Mouse (Mus musculus) stomach, postnatal 0 days (tissue): ENCODE results near the gene Enpp6. TPM values are rescaled to one million over a fixed set of nuclear protein-coding genes. Genes with fewer than 3 reads are reported as not detected.

Experiments
- ATAC-seq: fragments of 200-750 bp; cut with Nextera tagmentation; 2 replicates; pipeline ENCODE4 v1.8.0; 2017; ENCODE audit not compliant: low FRiP score, low TSS enrichment
- DNase-seq: peaks from one replicate; pipeline ENCODE4 v3.0.0-alpha.2; 2016; ENCODE audit warnings: low spot score
- H3K27ac ChIP-seq: fragments of 300-500 bp; sonication (generic); replicated peaks from 2 replicates; pipeline ENCODE4 v1.5.1; 2014; ENCODE audit warnings: mild to moderate bottlenecking, control low read depth
- H3K27me3 ChIP-seq: fragments of 300-500 bp; sonication (generic); 2 replicates; pipeline ENCODE4 v1.6.1; 2014; ENCODE audit warnings: low read length; ENCODE audit not compliant: control insufficient read depth, insufficient read depth
- H3K36me3 ChIP-seq: fragments of 300-500 bp; sonication (generic); 2 replicates; pipeline ENCODE4 v1.6.1; 2014; ENCODE audit warnings: low read length, mixed read lengths; ENCODE audit not compliant: control insufficient read depth, insufficient read depth
- H3K4me1 ChIP-seq: fragments of 300-500 bp; sonication (generic); replicated peaks from 2 replicates; pipeline ENCODE4 v1.6.1; 2014; ENCODE audit warnings: antibody characterized with exemption; ENCODE audit not compliant: control insufficient read depth, insufficient read depth
- H3K4me2 ChIP-seq: fragments of 300-500 bp; sonication (generic); replicated peaks from 2 replicates; pipeline ENCODE4 v1.6.1; 2014; ENCODE audit warnings: low read depth, mild to moderate bottlenecking, control low read depth, moderate library complexity
- H3K4me3 ChIP-seq: fragments of 300-500 bp; sonication (generic); 2 replicates; pipeline ENCODE4 v1.5.1; 2014; ENCODE audit warnings: low read depth, low read length, control low read depth
- H3K9ac ChIP-seq: fragments of 300-500 bp; sonication (generic); 2 replicates; pipeline ENCODE4 v1.6.1; 2014; ENCODE audit warnings: mild to moderate bottlenecking, low read length, control low read depth, mixed read lengths
- H3K9me3 ChIP-seq: fragments of 300-500 bp; sonication (generic); 2 replicates; pipeline ENCODE4 v1.6.1; 2016; ENCODE audit warnings: low read length; ENCODE audit not compliant: control insufficient read depth
- CTCF ChIP-seq: IDR thresholded peaks from 2 replicates; pipeline ENCODE4 v1.5.1; 2016; ENCODE audit warnings: antibody characterized with exemption, low read depth, mild to moderate bottlenecking, moderate library complexity
- EP300 ChIP-seq: optimal IDR thresholded peaks from 2 replicates; pipeline ENCODE3; 2016; ENCODE audit warnings: antibody characterized with exemption
- WGBS: fragments of 180-500 bp; shearing (Covaris S2); extraction: QIAGEN DNeasy Blood & Tissue Kit; methylation state at CpG from one replicate; pipeline ENCODE4 v1.1.7; 2014; 5-methylcytosine and 5-hydroxymethylcytosine counted together
- polyA plus RNA-seq: library from polyadenylated mRNA; unstranded; fragments of >200 nt; fragmentation: Nextera tagmentation; extraction: Ambion mirVana; gene quantifications from 2 replicates; pipeline ENCODE4 v1.2.1, GENCODE M21; 2015

Gene Enpp6
- polyA plus RNA-seq, 1 experiment from 2014 or later = 0.16 TPM

GRCm38 (mm10) chr8:47056086-47056485 lies 69.4 kb downstream of the Enpp6 start:
- 82% methylated on average over 1 of the region's 1 CpGs for WGBS
- no peak for TF ChIP-seq EP300
- no peak for TF ChIP-seq CTCF
- Histone ChIP-seq H3K36me3 (no peaks in the 10 kb centered on the region), H3K27ac (no peak overlapping the region), H3K27me3 (no peaks in the 10 kb centered on the region), H3K9ac (no peak overlapping the region), H3K9me3 (no peaks in the 10 kb centered on the region), H3K4me1 (no peaks in the 10 kb centered on the region), H3K4me3 (no peak overlapping the region), H3K4me2 (no peak overlapping the region)
- no peak for ATAC-seq
- DNase-seq = no peak

DNA sequence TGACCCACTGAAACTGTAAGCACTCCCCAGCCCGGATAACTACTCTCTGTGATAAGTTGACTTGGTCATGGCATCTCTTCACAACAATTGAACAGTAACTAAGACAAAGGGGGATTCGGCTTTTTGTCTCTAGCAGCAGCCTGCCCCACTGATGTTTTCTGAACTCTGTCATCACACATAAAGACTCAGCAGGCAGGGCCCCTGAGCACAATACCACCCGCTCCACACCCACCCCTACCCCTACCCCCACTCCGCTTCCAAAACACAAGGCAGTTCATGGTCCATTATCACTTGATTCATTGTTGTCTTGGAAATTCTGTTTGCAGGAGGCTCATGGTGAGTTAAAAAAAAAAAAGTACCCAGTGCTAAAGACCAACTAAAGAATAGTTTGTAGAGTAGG lies 71.8 kb downstream of the Enpp6 start:
- Histone ChIP-seq H3K9me3 (no peaks in the 10 kb centered on the region), H3K36me3 (no peaks in the 10 kb centered on the region), H3K27ac (no peak overlapping the region), H3K9ac (no peak overlapping the region), H3K4me2 (no peak overlapping the region), H3K27me3 (no peaks in the 10 kb centered on the region), H3K4me3 (no peak overlapping the region), H3K4me1 (no peaks in the 10 kb centered on the region)
- 81% methylated on average over 4 of the region's 4 CpGs for WGBS
- DNase-seq (no peak), ATAC-seq (no peak)
- TF ChIP-seq EP300 (no peak), CTCF (no peak)

GRCm38 (mm10) chr8:47058971-47059370 lies 72.3 kb downstream of the Enpp6 start:
- no peaks in the 10 kb centered on the region for H3K27me3 ChIP-seq
- ATAC-seq = no peak

GRCm38 (mm10) chr8:47061105-47061720 lies 74.5 kb downstream of the Enpp6 start:
- DNase-seq = no peak
- no peak overlapping the region for H3K27ac ChIP-seq
- no peak overlapping the region for H3K4me3 ChIP-seq
- no peak overlapping the region for H3K4me2 ChIP-seq
- H3K36me3 ChIP-seq = no peaks in the 10 kb centered on the region
- no peak overlapping the region for H3K9ac ChIP-seq
- H3K4me1 ChIP-seq = no peaks in the 10 kb centered on the region
- WGBS = 55% methylated on average over 7 of the region's 7 CpGs
- no peak for ATAC-seq
- no peaks in the 10 kb centered on the region for H3K27me3 ChIP-seq
- no peak for TF ChIP-seq EP300
- TF ChIP-seq CTCF = no peak
- no peaks in the 10 kb centered on the region for H3K9me3 ChIP-seq

More at GRCm38 (mm10) chr8:47058971-47059370, 72.3 kb downstream of the Enpp6 start:
- TF ChIP-seq CTCF (no peak), EP300 (no peak)
- Histone ChIP-seq H3K9me3 (no peaks in the 10 kb centered on the region), H3K9ac (no peak overlapping the region), H3K27ac (no peak overlapping the region), H3K36me3 (no peaks in the 10 kb centered on the region), H3K4me1 (no peaks in the 10 kb centered on the region), H3K4me2 (no peak overlapping the region), H3K4me3 (no peak overlapping the region)
- WGBS = 84% methylated on average over 2 of the region's 2 CpGs
- no peak for DNase-seq

GRCm38 (mm10) chr8:47067121-47067520 lies 80.4 kb downstream of the Enpp6 start:
- Histone ChIP-seq H3K4me1 (no peaks in the 10 kb centered on the region), H3K36me3 (no peaks in the 10 kb centered on the region), H3K27ac (no peak overlapping the region), H3K4me3 (no peak overlapping the region), H3K27me3 (no peaks in the 10 kb centered on the region), H3K9me3 (no peaks in the 10 kb centered on the region), H3K9ac (no peak overlapping the region), H3K4me2 (no peak overlapping the region)
- TF ChIP-seq EP300 = no peak
- no peak for TF ChIP-seq CTCF
- no peak for ATAC-seq
- 86% methylated on average over 9 of the region's 9 CpGs for WGBS
- no peak for DNase-seq

- no peaks in the 10 kb centered on the region for H3K27me3 ChIP-seq
- H3K4me1 ChIP-seq = no peaks in the 10 kb centered on the region
- DNase-seq = no peak
- H3K36me3 ChIP-seq = no peaks in the 10 kb centered on the region
- no peak overlapping the region for H3K9ac ChIP-seq
- no peak overlapping the region for H3K27ac ChIP-seq
- TF ChIP-seq EP300 = no peak
- TF ChIP-seq CTCF = no peak
- no peak overlapping the region for H3K4me2 ChIP-seq
- no peak for ATAC-seq
- no peak overlapping the region for H3K4me3 ChIP-seq
- WGBS = 80% methylated on average over 3 of the region's 3 CpGs
- H3K9me3 ChIP-seq = no peaks in the 10 kb centered on the region
Measured at GRCm38 (mm10) chr8:47069634-47070033, 82.9 kb downstream of the Enpp6 start.
